Mouse (Mus musculus) myocyte (in vitro differentiated cells): ENCODE measurements at regions not wholly inside any gene's neighbourhood (a gene's known extent, or its start where the extent isn't known, plus 50 kb on each side); places are given as distances from the start of the nearest gene placed in this dataset.

Experiments
- H3K27me3 ChIP-seq: one replicate; pipeline ENCODE4 v1.6.1; 2011; ENCODE audit not compliant: control insufficient read depth, insufficient read depth, insufficient read length
- H3K36me3 ChIP-seq: one replicate; pipeline ENCODE4 v1.6.1; 2011; ENCODE audit not compliant: control insufficient read depth, insufficient read depth
- H3K4me2 ChIP-seq: one replicate; pipeline ENCODE4 v1.6.1; 2011; ENCODE audit warnings: low read depth, control low read depth
- H3K4me3 ChIP-seq: one replicate; pipeline ENCODE4 v1.5.1; 2011; ENCODE audit warnings: mild to moderate bottlenecking, control low read depth, moderate library complexity
- H3K79me2 ChIP-seq: one replicate; pipeline ENCODE4 v1.6.1; 2011; ENCODE audit not compliant: control insufficient read depth, insufficient read depth
- H3ac ChIP-seq: one replicate; pipeline ENCODE4 v1.6.1; 2011; ENCODE audit not compliant: control insufficient read depth, insufficient read length
- CEBPB ChIP-seq: IDR thresholded peaks from 2 replicates; pipeline ENCODE4 v1.6.1; 2011; ENCODE audit warnings: mild to moderate bottlenecking, moderate library complexity; ENCODE audit not compliant: poor library complexity, insufficient read depth, severe bottlenecking
- E2F4 ChIP-seq: IDR thresholded peaks from one replicate; pipeline ENCODE4 v1.6.1; 2011; ENCODE audit warnings: mild to moderate bottlenecking, control low read depth, moderate library complexity; ENCODE audit not compliant: insufficient read depth
- MAX ChIP-seq: IDR thresholded peaks from one replicate; pipeline ENCODE4 v1.6.1; 2011; ENCODE audit warnings: low read depth, mild to moderate bottlenecking, control low read depth
- MYOD1 ChIP-seq, 3 experiments: IDR thresholded peaks; one replicate each; pipeline ENCODE4 v1.6.1; 2011; ENCODE audit warnings: control low read depth in 2 of 3, low read depth in 2 of 3, mild to moderate bottlenecking in 2 of 3, moderate library complexity in 1 of 3; ENCODE audit not compliant: insufficient read length in 2 of 3, control insufficient read depth in 1 of 3
- MYOG ChIP-seq, 3 experiments: IDR thresholded peaks; one replicate each; pipeline ENCODE4 v1.6.1; 2011; ENCODE audit warnings: control low read depth in 2 of 3, low read depth in 2 of 3, mild to moderate bottlenecking in 2 of 3; ENCODE audit not compliant: insufficient read length in 2 of 3, control insufficient read depth in 1 of 3, insufficient read depth in 1 of 3
- POLR2A ChIP-seq: IDR thresholded peaks from one replicate; pipeline ENCODE4 v1.6.1; 2011; ENCODE audit warnings: low read depth, mild to moderate bottlenecking, control low read depth, moderate library complexity; ENCODE audit not compliant: insufficient read length
- POLR2AphosphoS2 ChIP-seq: IDR thresholded peaks from one replicate; pipeline ENCODE4 v1.6.1; 2011; ENCODE audit warnings: low read depth, control low read depth; ENCODE audit not compliant: insufficient read length
- REST ChIP-seq: IDR thresholded peaks from one replicate; pipeline ENCODE4 v1.6.1; 2011; ENCODE audit warnings: mild to moderate bottlenecking, control low read depth, moderate library complexity; ENCODE audit not compliant: insufficient read depth, insufficient read length
- SRF ChIP-seq: IDR thresholded peaks from one replicate; pipeline ENCODE4 v1.6.1; 2011; ENCODE audit warnings: low read depth; ENCODE audit not compliant: control insufficient read depth, insufficient read length
- TCF12 ChIP-seq: IDR thresholded peaks from one replicate; pipeline ENCODE4 v1.6.1; 2011; ENCODE audit warnings: mild to moderate bottlenecking, control low read depth; ENCODE audit not compliant: poor library complexity, insufficient read depth, severe bottlenecking
- TCF3 ChIP-seq: IDR thresholded peaks from one replicate; pipeline ENCODE4 v1.6.1; 2011; ENCODE audit warnings: low read depth, control low read depth; ENCODE audit not compliant: insufficient read length
- USF1 ChIP-seq: IDR thresholded peaks from one replicate; pipeline ENCODE4 v1.6.1; 2011; ENCODE audit warnings: low read depth, mild to moderate bottlenecking, control low read depth, moderate library complexity

- H3ac ChIP-seq: no peak overlapping the region
- no peaks in the 10 kb centered on the region for H3K36me3 ChIP-seq
- H3K27me3 ChIP-seq: no peaks in the 10 kb centered on the region
- TF ChIP-seq MYOD1 (IDR thresholded peaks at IDR 0.05; ENCODE audit: control insufficient read depth in 1 of 3, insufficient read length in 2 of 3, low read depth in 2 of 3) (no peak), MAX (no peak), TCF12 (no peak), SRF (no peak), USF1 (no peak), POLR2A (no peak), REST (no peak), E2F4 (no peak), TCF3 (no peak)
- H3K4me2 ChIP-seq: no peak overlapping the region
- no peaks in the 10 kb centered on the region for H3K79me2 ChIP-seq
- no peak overlapping the region for H3K4me3 ChIP-seq
Measured at GRCm38 (mm10) chr4:29282169-29282568, 469.2 kb downstream of the Epha7 start.

- Histone ChIP-seq H3K4me2 (no peak overlapping the region), H3K36me3 (no peaks in the 10 kb centered on the region), H3ac (no peak overlapping the region), H3K79me2 (no peaks in the 10 kb centered on the region), H3K27me3 (no peaks in the 10 kb centered on the region), H3K4me3 (no peak overlapping the region)
- TF ChIP-seq POLR2A (no peak), CEBPB (no peak), SRF (no peak), MYOG (IDR thresholded peaks at IDR 0.05; ENCODE audit: control insufficient read depth in 1 of 3, insufficient read depth in 1 of 3, insufficient read length in 2 of 3, low read depth in 2 of 3) (no peak), TCF3 (no peak), TCF12 (no peak), MAX (no peak), E2F4 (no peak), MYOD1 (IDR thresholded peaks at IDR 0.05; ENCODE audit: control insufficient read depth in 1 of 3, insufficient read length in 2 of 3, low read depth in 2 of 3) (no peak), USF1 (no peak), REST (no peak), POLR2AphosphoS2 (no peak)
Measured at GRCm38 (mm10) chr4:29301348-29301747, 488.4 kb downstream of the Epha7 start.

- Histone ChIP-seq H3K27me3 (no peaks in the 10 kb centered on the region), H3K4me3 (no peak overlapping the region), H3K4me2 (no peak overlapping the region), H3ac (no peak overlapping the region), H3K79me2 (no peaks in the 10 kb centered on the region), H3K36me3 (no peaks in the 10 kb centered on the region)
- TF ChIP-seq TCF12 (no peak), MAX (no peak), POLR2A (no peak), REST (no peak), TCF3 (no peak), E2F4 (no peak), MYOD1 (IDR thresholded peaks at IDR 0.05; ENCODE audit: control insufficient read depth in 1 of 3, insufficient read length in 2 of 3, low read depth in 2 of 3) (no peak), CEBPB (no peak), USF1 (no peak), MYOG (IDR thresholded peaks at IDR 0.05; ENCODE audit: control insufficient read depth in 1 of 3, insufficient read depth in 1 of 3, insufficient read length in 2 of 3, low read depth in 2 of 3) (no peak), POLR2AphosphoS2 (no peak), SRF (no peak)
Measured at GRCm38 (mm10) chr4:29303951-29304350, 491.0 kb downstream of the Epha7 start.

GRCm38 (mm10) chr4:29307245-29307644 is 494.3 kb downstream of the Epha7 start:
- H3ac ChIP-seq: no peak overlapping the region
- H3K27me3 ChIP-seq: no peaks in the 10 kb centered on the region
- no peaks in the 10 kb centered on the region for H3K79me2 ChIP-seq
- no peak overlapping the region for H3K4me3 ChIP-seq
- no peak for TF ChIP-seq CEBPB
- no peak for TF ChIP-seq POLR2AphosphoS2
- no peak for TF ChIP-seq MYOD1 (IDR thresholded peaks at IDR 0.05; ENCODE audit: control insufficient read depth in 1 of 3, insufficient read length in 2 of 3, low read depth in 2 of 3)
- TF ChIP-seq POLR2A: no peak
- TF ChIP-seq USF1: no peak
- TF ChIP-seq REST: no peak
- no peak for TF ChIP-seq E2F4
- TF ChIP-seq MAX: no peak
- TF ChIP-seq TCF12: no peak
- no peak for TF ChIP-seq MYOG (IDR thresholded peaks at IDR 0.05; ENCODE audit: control insufficient read depth in 1 of 3, insufficient read depth in 1 of 3, insufficient read length in 2 of 3, low read depth in 2 of 3)
- no peak for TF ChIP-seq TCF3
- TF ChIP-seq SRF: no peak
- H3K4me2 ChIP-seq: no peak overlapping the region
- H3K36me3 ChIP-seq: no peaks in the 10 kb centered on the region
